Mouse (Mus musculus): Measurements from ENCODE around the gene Rabep1. TPM values are rescaled to one million over a fixed set of nuclear protein-coding genes. Genes with fewer than 3 reads are reported as not detected.
A peak's percentile ranks its signal among the peaks of the same experiment; 100 is the strongest.

Rabep1 gene
- polyA plus RNA-seq, 1 experiment from 2014 or later: 42.7 TPM

- no peaks in the 10 kb centered on the region for H3K9me3 ChIP-seq (ENCODE audit: control insufficient read depth, low read length)
- ATAC-seq (replicated peaks; ENCODE audit: low FRiP score) (no peak), DNase-seq (ENCODE audit: low spot score) (no peak)
These were observed 36.5 kb upstream of the Rabep1 start for GRCm38 (mm10) chr11:70808101-70808500.

GRCm38 (mm10) chr11:70809011-70809410, 35.6 kb upstream of the Rabep1 start:
- H3K4me3 ChIP-seq (ENCODE audit: low read depth, low read length): no peak overlapping the region
- no peak overlapping the region for H3K4me2 ChIP-seq (ENCODE audit: low read depth, low read length, severe bottlenecking)
- H3K9me3 ChIP-seq (ENCODE audit: control insufficient read depth, low read length): no peaks in the 10 kb centered on the region
- H3K27me3 ChIP-seq (ENCODE audit: control insufficient read depth, insufficient read depth, low read length): no peaks in the 10 kb centered on the region
- no peak overlapping the region for H3K27ac ChIP-seq (ENCODE audit: low read depth, low read length)
- ATAC-seq (replicated peaks; ENCODE audit: low FRiP score): no peak
- H3K9ac ChIP-seq (ENCODE audit: low read length): no peak overlapping the region
- 17% methylated on average over 1 of the region's 1 CpGs for WGBS
- H3K4me1 ChIP-seq (replicated peaks; ENCODE audit: control insufficient read depth, insufficient read depth, low read length): no peaks in the 10 kb centered on the region
- no peaks in the 10 kb centered on the region for H3K36me3 ChIP-seq (ENCODE audit: control insufficient read depth, insufficient read depth, low read length)
- no peak for DNase-seq (ENCODE audit: low spot score)

More at GRCm38 (mm10) chr11:70808101-70808500, 36.5 kb upstream of the Rabep1 start:
- H3K36me3 ChIP-seq (ENCODE audit: control insufficient read depth, insufficient read depth, low read length): no peaks in the 10 kb centered on the region
- H3K4me1 ChIP-seq (replicated peaks; ENCODE audit: control insufficient read depth, insufficient read depth, low read length): no peaks in the 10 kb centered on the region
- no peaks in the 10 kb centered on the region for H3K27me3 ChIP-seq (ENCODE audit: control insufficient read depth, insufficient read depth, low read length)
- no peak overlapping the region for H3K4me2 ChIP-seq (ENCODE audit: low read depth, low read length, severe bottlenecking)
- H3K27ac ChIP-seq (ENCODE audit: low read depth, low read length): no peak overlapping the region
- whole genome bisulfite sequencing: 63% methylated on average over 3 of the region's 3 CpGs
- H3K9ac ChIP-seq (ENCODE audit: low read length): no peak overlapping the region
- no peak overlapping the region for H3K4me3 ChIP-seq (ENCODE audit: low read depth, low read length)

GRCm38 (mm10) chr11:70811041-70811440, 33.5 kb upstream of the Rabep1 start:
- no peaks in the 10 kb centered on the region for H3K27me3 ChIP-seq (ENCODE audit: control insufficient read depth, insufficient read depth, low read length)
- H3K4me2 ChIP-seq (ENCODE audit: low read depth, low read length, severe bottlenecking): no peak overlapping the region
- H3K4me1 ChIP-seq (replicated peaks; ENCODE audit: control insufficient read depth, insufficient read depth, low read length): no peaks in the 10 kb centered on the region
- no peak overlapping the region for H3K9ac ChIP-seq (ENCODE audit: low read length)
- H3K36me3 ChIP-seq (ENCODE audit: control insufficient read depth, insufficient read depth, low read length): no peaks in the 10 kb centered on the region
- no peaks in the 10 kb centered on the region for H3K9me3 ChIP-seq (ENCODE audit: control insufficient read depth, low read length)
- no peak overlapping the region for H3K4me3 ChIP-seq (ENCODE audit: low read depth, low read length)
- no peak for ATAC-seq (replicated peaks; ENCODE audit: low FRiP score)
- DNase-seq (ENCODE audit: low spot score): no peak
- 91% methylated on average over 5 of the region's 5 CpGs for WGBS
- H3K27ac ChIP-seq (ENCODE audit: low read depth, low read length): no peak overlapping the region

- no peaks in the 10 kb centered on the region for H3K4me1 ChIP-seq (replicated peaks; ENCODE audit: control insufficient read depth, insufficient read depth, low read length)
- no peak overlapping the region for H3K27ac ChIP-seq (ENCODE audit: low read depth, low read length)
- no peaks in the 10 kb centered on the region for H3K36me3 ChIP-seq (ENCODE audit: control insufficient read depth, insufficient read depth, low read length)
- no peaks in the 10 kb centered on the region for H3K27me3 ChIP-seq (ENCODE audit: control insufficient read depth, insufficient read depth, low read length)
- H3K9ac ChIP-seq (ENCODE audit: low read length): no peak overlapping the region
- H3K4me3 ChIP-seq (ENCODE audit: low read depth, low read length): no peak overlapping the region
- ATAC-seq (replicated peaks; ENCODE audit: low FRiP score): no peak
- H3K9me3 ChIP-seq (ENCODE audit: control insufficient read depth, low read length): no peaks in the 10 kb centered on the region
- H3K4me2 ChIP-seq (ENCODE audit: low read depth, low read length, severe bottlenecking): no peak overlapping the region
- 82% methylated on average over 13 of the region's 13 CpGs for WGBS
- DNase-seq (ENCODE audit: low spot score): no peak
These were observed 32.9 kb upstream of the Rabep1 start for GRCm38 (mm10) chr11:70811471-70812240.

GRCm38 (mm10) chr11:70812365-70812764, 32.2 kb upstream of the Rabep1 start, which contains the start of gene Scimp:
Gene Scimp, minus strand, starts transcription at chr11:70812586.
- Histone ChIP-seq H3K4me3 (ENCODE audit: low read depth, low read length) (no peak within 1 kb of the TSS), H3K4me1 (replicated peaks; ENCODE audit: control insufficient read depth, insufficient read depth, low read length) (no peaks in the 10 kb centered on the region), H3K36me3 (ENCODE audit: control insufficient read depth, insufficient read depth, low read length) (no peaks in the 10 kb centered on the region), H3K27me3 (ENCODE audit: control insufficient read depth, insufficient read depth, low read length) (no peaks in the 10 kb centered on the region), H3K27ac (ENCODE audit: low read depth, low read length) (no peak within 1 kb of the TSS), H3K4me2 (ENCODE audit: low read depth, low read length, severe bottlenecking) (no peak within 1 kb of the TSS), H3K9me3 (ENCODE audit: control insufficient read depth, low read length) (no peaks in the 10 kb centered on the region), H3K9ac (ENCODE audit: low read length) (no peak within 1 kb of the TSS)
- ATAC-seq (replicated peaks; ENCODE audit: low FRiP score): no peak
- 88% methylated on average over 7 of the region's 7 CpGs for WGBS
- DNase-seq (ENCODE audit: low spot score): no peak

- no peaks in the 10 kb centered on the region for H3K9me3 ChIP-seq (ENCODE audit: control insufficient read depth, low read length)
- no peaks in the 10 kb centered on the region for H3K27me3 ChIP-seq (ENCODE audit: control insufficient read depth, insufficient read depth, low read length)
- no peak for DNase-seq (ENCODE audit: low spot score)
- no peak overlapping the region for H3K4me2 ChIP-seq (ENCODE audit: low read depth, low read length, severe bottlenecking)
- no peak overlapping the region for H3K27ac ChIP-seq (ENCODE audit: low read depth, low read length)
- no peak overlapping the region for H3K9ac ChIP-seq (ENCODE audit: low read length)
- H3K4me3 ChIP-seq (ENCODE audit: low read depth, low read length): no peak overlapping the region
- no peak for ATAC-seq (replicated peaks; ENCODE audit: low FRiP score)
- H3K4me1 ChIP-seq (replicated peaks; ENCODE audit: control insufficient read depth, insufficient read depth, low read length): no peaks in the 10 kb centered on the region
- no peaks in the 10 kb centered on the region for H3K36me3 ChIP-seq (ENCODE audit: control insufficient read depth, insufficient read depth, low read length)
- WGBS: 88% methylated on average over 8 of the region's 8 CpGs
These were observed 29.5 kb upstream of the Rabep1 start for GRCm38 (mm10) chr11:70815071-70815470.

GRCm38 (mm10) chr11:70815498-70816078, 29.0 kb upstream of the Rabep1 start:
- H3K4me3 ChIP-seq (ENCODE audit: low read depth, low read length): no peak overlapping the region
- DNase-seq (ENCODE audit: low spot score) (peak; percentile 60), ATAC-seq (replicated peaks; ENCODE audit: low FRiP score) (no peak)
- no peaks in the 10 kb centered on the region for H3K36me3 ChIP-seq (ENCODE audit: control insufficient read depth, insufficient read depth, low read length)
- H3K27me3 ChIP-seq (ENCODE audit: control insufficient read depth, insufficient read depth, low read length): no peaks in the 10 kb centered on the region
- no peak overlapping the region for H3K4me2 ChIP-seq (ENCODE audit: low read depth, low read length, severe bottlenecking)
- H3K9ac ChIP-seq (ENCODE audit: low read length): no peak overlapping the region
- H3K9me3 ChIP-seq (ENCODE audit: control insufficient read depth, low read length): no peaks in the 10 kb centered on the region
- H3K4me1 ChIP-seq (replicated peaks; ENCODE audit: control insufficient read depth, insufficient read depth, low read length): no peaks in the 10 kb centered on the region
- no peak overlapping the region for H3K27ac ChIP-seq (ENCODE audit: low read depth, low read length)
- WGBS: 27% methylated on average over 6 of the region's 6 CpGs

GRCm38 (mm10) chr11:70816770-70817169, 27.8 kb upstream of the Rabep1 start:
- ATAC-seq (replicated peaks; ENCODE audit: low FRiP score) (no peak), DNase-seq (ENCODE audit: low spot score) (no peak)
- Histone ChIP-seq H3K27ac (ENCODE audit: low read depth, low read length) (no peak overlapping the region), H3K9ac (ENCODE audit: low read length) (no peak overlapping the region), H3K9me3 (ENCODE audit: control insufficient read depth, low read length) (no peaks in the 10 kb centered on the region), H3K36me3 (ENCODE audit: control insufficient read depth, insufficient read depth, low read length) (no peaks in the 10 kb centered on the region), H3K4me1 (replicated peaks; ENCODE audit: control insufficient read depth, insufficient read depth, low read length) (no peaks in the 10 kb centered on the region), H3K27me3 (ENCODE audit: control insufficient read depth, insufficient read depth, low read length) (no peaks in the 10 kb centered on the region), H3K4me3 (ENCODE audit: low read depth, low read length) (no peak overlapping the region), H3K4me2 (ENCODE audit: low read depth, low read length, severe bottlenecking) (no peak overlapping the region)
- WGBS: 83% methylated on average over 4 of the region's 4 CpGs

GRCm38 (mm10) chr11:70820120-70820519, 24.5 kb upstream of the Rabep1 start:
- Histone ChIP-seq H3K4me1 (replicated peaks; ENCODE audit: control insufficient read depth, insufficient read depth, low read length) (no peaks in the 10 kb centered on the region), H3K9me3 (ENCODE audit: control insufficient read depth, low read length) (no peaks in the 10 kb centered on the region), H3K4me2 (ENCODE audit: low read depth, low read length, severe bottlenecking) (no peak overlapping the region), H3K27me3 (ENCODE audit: control insufficient read depth, insufficient read depth, low read length) (no peaks in the 10 kb centered on the region), H3K4me3 (ENCODE audit: low read depth, low read length) (no peak overlapping the region), H3K27ac (ENCODE audit: low read depth, low read length) (no peak overlapping the region), H3K9ac (ENCODE audit: low read length) (no peak overlapping the region), H3K36me3 (ENCODE audit: control insufficient read depth, insufficient read depth, low read length) (no peaks in the 10 kb centered on the region)
- WGBS: 87% methylated on average over 8 of the region's 8 CpGs
- no peak for ATAC-seq (replicated peaks; ENCODE audit: low FRiP score)
- DNase-seq (ENCODE audit: low spot score): no peak

All from forebrain, embryonic 11.5 days (tissue).